In genomic region chr2:165439613-165440012, GRCm38 (mm10) we compare ENCODE assay signal across 24 mouse cellular contexts. TPM values are rescaled to one million over a fixed set of nuclear protein-coding genes. Genes with fewer than 3 reads are reported as not detected.
"Had no signal": no experiment of that assay in that cellular context is flagged by ENCODE, and none has a peak within 500 bp of the region (broad histone marks: within the 10 kb centered on the region; RNA-seq: fewer than 3 reads in every experiment).

No protein-coding gene starts in this region.

- ATAC-seq: intestine, postnatal 0 days; midbrain, embryonic 15.5 days had no signal

- DNase-seq: layer of hippocampus, adult 9-11 months; layer of hippocampus, postnatal 36 days; lung, postnatal 14 days; retina, postnatal 1 day; right cerebral cortex, postnatal 4 days; spleen, adult 18-20 months; thymus, adult 2 months; thymus, postnatal 25 days had no signal

- H3K4me1 ChIP-seq: hindbrain, embryonic 13.5 days; limb, embryonic 15.5 days; lung, embryonic 15.5 days; megakaryocyte, embryonic 14.5 days; midbrain, embryonic 15.5 days; neural tube, embryonic 12.5 days; stomach, embryonic 15.5 days had no signal

- H3K4me2 ChIP-seq: hindbrain, embryonic 13.5 days; limb, embryonic 15.5 days; lung, embryonic 15.5 days; midbrain, embryonic 11.5 days; midbrain, embryonic 15.5 days; neural tube, embryonic 12.5 days; stomach, embryonic 15.5 days had no signal

- H3K9me3 ChIP-seq: hindbrain, embryonic 13.5 days; limb, embryonic 15.5 days; lung, embryonic 15.5 days; megakaryocyte, embryonic 14.5 days; midbrain, embryonic 15.5 days; neural tube, embryonic 12.5 days; stomach, embryonic 15.5 days had no signal

- H3K27ac ChIP-seq: hindbrain, embryonic 13.5 days; limb, embryonic 15.5 days; lung, embryonic 15.5 days; macrophage; midbrain, embryonic 15.5 days; neural tube, embryonic 12.5 days; stomach, embryonic 15.5 days had no signal

- H3K36me3 ChIP-seq: hindbrain, embryonic 13.5 days; limb, embryonic 15.5 days; lung, embryonic 15.5 days; midbrain, embryonic 15.5 days; neural tube, embryonic 12.5 days; stomach, embryonic 15.5 days had no signal

- H3K4me3 ChIP-seq: hindbrain, embryonic 13.5 days; limb, embryonic 15.5 days; lung, embryonic 15.5 days; megakaryocyte, embryonic 14.5 days; midbrain, embryonic 15.5 days; neural tube, embryonic 12.5 days; stomach, embryonic 15.5 days had no signal

- H3K9ac ChIP-seq: hindbrain, embryonic 13.5 days; limb, embryonic 15.5 days; lung, embryonic 15.5 days; midbrain, embryonic 15.5 days; neural tube, embryonic 12.5 days; stomach, embryonic 15.5 days had no signal

- H3K27me3 ChIP-seq: hindbrain, embryonic 13.5 days; limb, embryonic 15.5 days; lung, embryonic 15.5 days; midbrain, embryonic 15.5 days; neural tube, embryonic 12.5 days; stomach, embryonic 15.5 days had no signal

RNA-seq across cellular contexts. Expression of gene Slc13a3, which starts 33.4 kb away (rescaled TPM):
- total RNA-seq: monocyte, adult 5-6 weeks; neutrophil, adult 5-6 weeks had no signal
- polyA plus RNA-seq: intestine, postnatal 0 days; limb, embryonic 11.5 days had no signal

RNA-seq across cellular contexts. Expression of gene Ocstamp, which starts 39.4 kb away (rescaled TPM):
- total RNA-seq: layer of hippocampus, adult 18-20 months; layer of hippocampus, postnatal 36 days; left cerebral cortex, adult 8-10 months; left cerebral cortex, postnatal 25 days; monocyte, adult 5-6 weeks; neutrophil, adult 5-6 weeks had no signal
- polyA plus RNA-seq: lung, embryonic 15.5 days; macrophage; midbrain, embryonic 15.5 days had no signal

RNA-seq across cellular contexts. Expression of gene Zfp334, which starts 51.6 kb away (rescaled TPM):
- total RNA-seq: monocyte, adult 5-6 weeks; neutrophil, adult 5-6 weeks had no signal
